Mouse (Mus musculus) forebrain, embryonic 12.5 days (tissue): ENCODE measurements around the gene Acss2. TPM values are rescaled to one million over a fixed set of nuclear protein-coding genes. Genes with fewer than 3 reads are reported as not detected.
A peak's percentile ranks its signal among the peaks of the same experiment; 100 is the strongest.

Source experiments
- ATAC-seq: fragments of 200-750 bp; cut with Nextera tagmentation; 2 replicates; pipeline ENCODE4 v1.8.0; 2017; ENCODE audit warnings: moderate TSS enrichment; ENCODE audit not compliant: low FRiP score
- H3K27ac ChIP-seq: fragments of 300-500 bp; sonication (generic); 2 replicates; pipeline ENCODE4 v1.5.1; 2016; ENCODE audit warnings: mild to moderate bottlenecking
- H3K27me3 ChIP-seq: fragments of 300-500 bp; sonication (generic); 2 replicates; pipeline ENCODE4 v1.6.1; 2016; ENCODE audit warnings: mild to moderate bottlenecking
- H3K36me3 ChIP-seq: fragments of 300-500 bp; sonication (generic); replicated peaks from 2 replicates; pipeline ENCODE4 v1.6.1; 2016; ENCODE audit warnings: mild to moderate bottlenecking
- H3K4me1 ChIP-seq: fragments of 300-500 bp; sonication (generic); 2 replicates; pipeline ENCODE4 v1.6.1; 2016
- H3K4me2 ChIP-seq: fragments of 300-500 bp; sonication (generic); 2 replicates; pipeline ENCODE4 v1.6.1; 2016; ENCODE audit warnings: mild to moderate bottlenecking, moderate library complexity
- H3K4me3 ChIP-seq: fragments of 300-500 bp; sonication (generic); replicated peaks from 2 replicates; pipeline ENCODE4 v1.5.1; 2016; ENCODE audit warnings: mild to moderate bottlenecking
- H3K9ac ChIP-seq: fragments of 300-500 bp; sonication (generic); 2 replicates; pipeline ENCODE4 v1.6.1; 2016; ENCODE audit warnings: mild to moderate bottlenecking
- H3K9me3 ChIP-seq: fragments of 300-500 bp; sonication (generic); 2 replicates; pipeline ENCODE4 v1.6.1; 2016
- whole genome bisulfite sequencing: fragments of 180-500 bp; shearing (Covaris S2); methylation state at CpG from one replicate; pipeline ENCODE4 v1.1.7; 2016; 5-methylcytosine and 5-hydroxymethylcytosine counted together
- polyA plus RNA-seq: library from polyadenylated mRNA; unstranded; fragments of >200 nt; fragmentation: Nextera tagmentation; extraction: Ambion mirVana; gene quantifications from 2 replicates; pipeline ENCODE4 v1.2.1, GENCODE M21; 2016

Gene Acss2
- polyA plus RNA-seq, 1 experiment from 2014 or later, result 22.5 TPM

GRCm38 (mm10) chr2:155626277-155626676 lies 108.5 kb downstream of the Acss2 start:
- Histone ChIP-seq H3K9ac (no peak overlapping the region), H3K36me3 (peaks cover 2% of the 10 kb centered on the region; the same call in 1 of the 2 replicates), H3K27ac (no peak overlapping the region), H3K4me2 (no peak overlapping the region), H3K4me3 (no peak overlapping the region), H3K9me3 (no peaks in the 10 kb centered on the region), H3K27me3 (peaks cover 71% of the 10 kb centered on the region), H3K4me1 (peaks cover 28% of the 10 kb centered on the region)
- ATAC-seq, result no peak
- 59% methylated on average over 15 of the region's 15 CpGs for WGBS

GRCm38 (mm10) chr2:155627030-155627738 lies 109.4 kb downstream of the Acss2 start:
- 39% methylated on average over 21 of the region's 21 CpGs for WGBS
- H3K9me3 ChIP-seq, result no peaks in the 10 kb centered on the region
- no peak for ATAC-seq
- peaks cover 31% of the 10 kb centered on the region for H3K4me1 ChIP-seq
- H3K4me2 ChIP-seq, result no peak overlapping the region
- H3K27ac ChIP-seq, result no peak overlapping the region
- peaks cover 80% of the 10 kb centered on the region for H3K27me3 ChIP-seq
- H3K4me3 ChIP-seq, result no peak overlapping the region
- H3K9ac ChIP-seq, result no peak overlapping the region
- H3K36me3 ChIP-seq, result peaks cover 10% of the 10 kb centered on the region

- H3K4me1 ChIP-seq, result peaks cover 31% of the 10 kb centered on the region
- WGBS, result 83% methylated on average over 9 of the region's 9 CpGs
- no peak overlapping the region for H3K4me2 ChIP-seq
- no peak for ATAC-seq
- no peak overlapping the region for H3K27ac ChIP-seq
- H3K9me3 ChIP-seq, result no peaks in the 10 kb centered on the region
- H3K4me3 ChIP-seq, result no peak overlapping the region
- peaks cover 19% of the 10 kb centered on the region for H3K36me3 ChIP-seq
- H3K27me3 ChIP-seq, result peaks cover 82% of the 10 kb centered on the region
- H3K9ac ChIP-seq, result no peak overlapping the region
Measured at GRCm38 (mm10) chr2:155628112-155628511, 110.4 kb downstream of the Acss2 start.

- no peak overlapping the region for H3K27ac ChIP-seq
- WGBS, result 79% methylated on average over 13 of the region's 13 CpGs
- no peak overlapping the region for H3K4me3 ChIP-seq
- 0 out of 2 replicates have a peak overlapping the region, but pooled peaks have one; percentile 71 for H3K4me2 ChIP-seq
- H3K9me3 ChIP-seq, result no peaks in the 10 kb centered on the region
- H3K27me3 ChIP-seq, result peaks cover 85% of the 10 kb centered on the region
- H3K4me1 ChIP-seq, result peaks cover 31% of the 10 kb centered on the region
- H3K9ac ChIP-seq, result no peak overlapping the region
- ATAC-seq, result no peak
- H3K36me3 ChIP-seq, result peaks cover 23% of the 10 kb centered on the region
Measured at GRCm38 (mm10) chr2:155628519-155628918, 110.8 kb downstream of the Acss2 start.

GRCm38 (mm10) chr2:155629231-155629661 lies 111.5 kb downstream of the Acss2 start:
- H3K9me3 ChIP-seq, result no peaks in the 10 kb centered on the region
- H3K4me1 ChIP-seq, result peaks cover 31% of the 10 kb centered on the region
- peaks cover 31% of the 10 kb centered on the region for H3K36me3 ChIP-seq
- H3K4me3 ChIP-seq, result peak overlapping the region; percentile 38
- peak overlapping the region; percentile 53 for H3K9ac ChIP-seq
- peak; percentile 64; the same call in 1 of the 2 replicates for ATAC-seq
- peaks cover 91% of the 10 kb centered on the region for H3K27me3 ChIP-seq
- no peak overlapping the region for H3K27ac ChIP-seq
- 1% methylated on average over 35 of the region's 35 CpGs for WGBS
- H3K4me2 ChIP-seq, result peak overlapping the region; percentile 71

- WGBS, result 20% methylated on average over 20 of the region's 20 CpGs
- H3K4me3 ChIP-seq, result no peak overlapping the region
Measured at GRCm38 (mm10) chr2:155630153-155630552, 112.4 kb downstream of the Acss2 start.

GRCm38 (mm10) chr2:155630590-155631416 lies 113.1 kb downstream of the Acss2 start:
- Histone ChIP-seq H3K27ac (no peak overlapping the region), H3K4me3 (no peak overlapping the region), H3K36me3 (peaks cover 46% of the 10 kb centered on the region), H3K27me3 (peaks cover 81% of the 10 kb centered on the region), H3K9me3 (no peaks in the 10 kb centered on the region), H3K9ac (peak overlapping the region; percentile 5), H3K4me1 (peaks cover 31% of the 10 kb centered on the region), H3K4me2 (0 out of 2 replicates have a peak overlapping the region, but pooled peaks have one; percentile 13)
- ATAC-seq, result no peak
- 18% methylated on average over 43 of the region's 43 CpGs for WGBS

More at GRCm38 (mm10) chr2:155630153-155630552, 112.4 kb downstream of the Acss2 start:
- Histone ChIP-seq H3K36me3 (peaks cover 40% of the 10 kb centered on the region), H3K27me3 (peaks cover 87% of the 10 kb centered on the region), H3K4me1 (peaks cover 31% of the 10 kb centered on the region), H3K4me2 (peak overlapping the region; percentile 13; the same call in 1 of the 2 replicates), H3K9ac (0 out of 2 replicates have a peak overlapping the region, but pooled peaks have one; percentile 5), H3K27ac (no peak overlapping the region), H3K9me3 (no peaks in the 10 kb centered on the region)
- no peak for ATAC-seq

- Histone ChIP-seq H3K4me1 (peaks cover 26% of the 10 kb centered on the region), H3K27me3 (peaks cover 68% of the 10 kb centered on the region), H3K4me3 (no peak overlapping the region), H3K9me3 (no peaks in the 10 kb centered on the region), H3K4me2 (no peak overlapping the region), H3K36me3 (peaks cover 62% of the 10 kb centered on the region), H3K27ac (no peak overlapping the region), H3K9ac (no peak overlapping the region)
- no peak for ATAC-seq
- 65% methylated on average over 30 of the region's 30 CpGs for WGBS
Measured at GRCm38 (mm10) chr2:155632138-155632936, 114.6 kb downstream of the Acss2 start.

GRCm38 (mm10) chr2:155633121-155633520 lies 115.4 kb downstream of the Acss2 start:
- H3K36me3 ChIP-seq, result peaks cover 69% of the 10 kb centered on the region

GRCm38 (mm10) chr2:155633731-155634130 lies 116.0 kb downstream of the Acss2 start:
- Histone ChIP-seq H3K4me2 (no peak overlapping the region), H3K4me3 (no peak overlapping the region), H3K27me3 (peaks cover 54% of the 10 kb centered on the region), H3K27ac (no peak overlapping the region), H3K4me1 (peaks cover 26% of the 10 kb centered on the region), H3K9me3 (no peaks in the 10 kb centered on the region), H3K36me3 (peaks cover 72% of the 10 kb centered on the region), H3K9ac (no peak overlapping the region)
- WGBS, result 92% methylated on average over 9 of the region's 9 CpGs
- ATAC-seq, result no peak

More at GRCm38 (mm10) chr2:155633121-155633520, 115.4 kb downstream of the Acss2 start:
- Histone ChIP-seq H3K9ac (no peak overlapping the region), H3K27me3 (peaks cover 60% of the 10 kb centered on the region), H3K4me3 (no peak overlapping the region), H3K4me2 (no peak overlapping the region), H3K27ac (no peak overlapping the region), H3K9me3 (no peaks in the 10 kb centered on the region), H3K4me1 (peaks cover 26% of the 10 kb centered on the region)
- 65% methylated on average over 19 of the region's 19 CpGs for WGBS
- ATAC-seq, result no peak

- Histone ChIP-seq H3K27ac (no peak overlapping the region), H3K4me3 (no peak overlapping the region), H3K4me2 (no peak overlapping the region), H3K9me3 (no peaks in the 10 kb centered on the region), H3K36me3 (peaks cover 80% of the 10 kb centered on the region), H3K9ac (no peak overlapping the region), H3K4me1 (peaks cover 20% of the 10 kb centered on the region), H3K27me3 (peaks cover 46% of the 10 kb centered on the region)
- no peak for ATAC-seq
- 93% methylated on average over 8 of the region's 8 CpGs for WGBS
Measured at GRCm38 (mm10) chr2:155634562-155634961, 116.8 kb downstream of the Acss2 start.
